Mouse (Mus musculus) cerebellum, adult 2 months (tissue): ENCODE results near the gene Fkbp14. TPM values are rescaled to one million over a fixed set of nuclear protein-coding genes. Genes with fewer than 3 reads are reported as not detected.

Source experiments
- DNase-seq, 2 experiments: peaks; one replicate each; pipeline ENCODE4 v3.0.0; 2021
- H3K27ac ChIP-seq: fragments of 200-500 bp; 2 replicates; pipeline ENCODE4 v1.5.1; 2012; ENCODE audit warnings: low read length, control low read depth, inconsistent platforms; ENCODE audit not compliant: insufficient read depth
- H3K27me3 ChIP-seq: fragments of 200-500 bp; 2 replicates; pipeline ENCODE4 v1.6.1; 2012; ENCODE audit warnings: inconsistent platforms, mild to moderate bottlenecking, low read length, moderate library complexity; ENCODE audit not compliant: control insufficient read depth, insufficient read depth
- H3K4me1 ChIP-seq: fragments of 200-500 bp; 2 replicates; pipeline ENCODE4 v1.6.1; 2011; ENCODE audit warnings: low read length; ENCODE audit not compliant: control insufficient read depth, insufficient read depth
- H3K4me3 ChIP-seq: fragments of 200-500 bp; replicated peaks from 2 replicates; pipeline ENCODE3; 2011; ENCODE audit warnings: mild to moderate bottlenecking, low read depth, low read length, control low read depth; ENCODE audit not compliant: insufficient read depth
- CTCF ChIP-seq: fragments of 200-500 bp; IDR thresholded peaks from 2 replicates; pipeline ENCODE4 v1.5.1; 2011; ENCODE audit warnings: low read depth, mild to moderate bottlenecking, control low read depth, low read length, moderate library complexity, borderline replicate concordance; ENCODE audit not compliant: insufficient read depth
- POLR2A ChIP-seq: fragments of 200-500 bp; IDR thresholded peaks from 2 replicates; pipeline ENCODE4 v1.6.1; 2011; ENCODE audit warnings: low read length, control low read depth, borderline replicate concordance; ENCODE audit not compliant: insufficient read depth
- WGBS: fragments of 180-500 bp; shearing (Covaris S2); methylation state at CpG from one replicate; pipeline ENCODE4 v1.1.7; 2018; 5-methylcytosine and 5-hydroxymethylcytosine counted together
- polyA plus RNA-seq: library from polyadenylated mRNA; depleted of rRNA; stranded (reverse); fragments of >200 nt; gene quantifications from 2 replicates; pipeline ENCODE4 v1.2.3, GENCODE M21; 2012

Gene Fkbp14
- polyA plus RNA-seq, 1 experiment = 15.7 TPM

DNA sequence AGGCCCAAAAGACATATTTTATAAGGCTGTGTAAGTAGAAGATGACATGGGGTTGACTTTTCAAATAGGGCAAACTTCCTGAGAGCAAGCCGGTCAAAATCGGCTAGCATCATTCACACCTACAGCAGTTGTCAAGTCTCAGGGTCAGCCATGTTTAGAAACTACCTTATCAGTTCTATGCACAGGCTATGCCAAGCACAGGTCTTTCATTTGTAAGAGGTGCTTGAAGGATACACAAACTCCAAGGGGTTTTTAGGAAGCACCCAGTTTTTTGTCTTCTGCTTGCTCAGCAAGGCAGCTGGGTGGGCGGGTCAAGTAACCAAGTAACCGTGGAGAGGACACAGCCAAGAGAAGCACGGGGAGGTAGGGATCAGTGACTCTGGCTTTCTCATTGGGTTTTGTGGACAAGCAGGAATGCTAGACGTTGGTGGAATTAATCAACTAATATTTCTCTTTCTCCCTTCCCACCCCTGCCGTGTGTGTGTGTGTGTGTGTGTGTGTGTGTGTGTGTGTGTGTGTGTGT, 46.2 kb downstream of the Fkbp14 start:
- Histone ChIP-seq H3K4me3 (no peak overlapping the region), H3K27me3 (no peaks in the 10 kb centered on the region), H3K27ac (no peak overlapping the region), H3K4me1 (peaks cover 42% of the 10 kb centered on the region)
- no peak for DNase-seq
- TF ChIP-seq POLR2A = no peak
- TF ChIP-seq CTCF = no peak
- WGBS = 42% methylated on average over 7 of the region's 7 CpGs

GRCm38 (mm10) chr6:54549311-54549710, 47.8 kb downstream of the Fkbp14 start:
- Histone ChIP-seq H3K4me1 (peaks cover 34% of the 10 kb centered on the region), H3K27me3 (no peaks in the 10 kb centered on the region), H3K27ac (peak overlapping the region; percentile 16; the same call in 1 of the 2 replicates), H3K4me3 (no peak overlapping the region)
- WGBS = 55% methylated on average over 4 of the region's 4 CpGs
- TF ChIP-seq POLR2A = no peak
- no peak for TF ChIP-seq CTCF
- DNase-seq = no peak

DNA sequence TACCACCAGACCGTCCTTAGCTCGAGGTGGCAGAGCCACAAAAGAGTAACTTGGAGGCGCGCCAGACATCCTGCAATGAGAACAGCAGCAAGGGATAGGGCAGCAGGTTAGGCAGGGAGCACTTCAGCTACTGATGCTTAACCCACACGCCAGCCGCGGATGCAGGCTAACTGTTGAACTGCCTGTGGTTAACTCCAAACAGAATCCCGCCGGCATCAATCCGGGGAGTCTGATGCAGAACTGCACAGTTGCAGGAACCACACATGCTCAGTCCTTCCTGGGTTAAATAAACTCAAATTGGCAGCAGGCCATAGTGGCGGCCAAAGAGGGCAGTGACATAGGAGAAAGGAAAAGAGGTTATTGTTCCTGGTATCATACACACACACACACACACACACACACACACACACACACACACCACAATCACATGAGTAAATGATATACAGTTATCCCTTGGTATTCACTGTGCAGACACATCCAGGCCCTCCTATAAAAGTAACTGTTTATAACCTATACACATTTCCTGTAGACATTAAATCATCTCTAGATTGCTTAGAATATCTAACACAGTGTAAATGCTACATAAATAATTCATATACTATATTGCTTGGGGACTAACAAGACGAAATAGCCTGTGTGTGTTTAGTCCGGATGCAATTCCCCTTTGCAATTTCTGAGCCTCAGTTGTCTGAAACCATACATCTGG, 48.6 kb downstream of the Fkbp14 start:
- H3K4me3 ChIP-seq = no peak overlapping the region
- peak overlapping the region; percentile 63 for H3K27ac ChIP-seq
- DNase-seq = peak; percentile 75 to 78
- no peak for TF ChIP-seq CTCF
- TF ChIP-seq POLR2A = no peak
- no peaks in the 10 kb centered on the region for H3K27me3 ChIP-seq
- 26% methylated on average over 13 of the region's 13 CpGs for WGBS
- H3K4me1 ChIP-seq = peaks cover 27% of the 10 kb centered on the region

- DNase-seq = no peak
- 78% methylated on average over 2 of the region's 2 CpGs for WGBS
- no peak for TF ChIP-seq CTCF
- TF ChIP-seq POLR2A = no peak
Observed at GRCm38 (mm10) chr6:54543646-54544045, 53.5 kb downstream of the Fkbp14 start.

DNA sequence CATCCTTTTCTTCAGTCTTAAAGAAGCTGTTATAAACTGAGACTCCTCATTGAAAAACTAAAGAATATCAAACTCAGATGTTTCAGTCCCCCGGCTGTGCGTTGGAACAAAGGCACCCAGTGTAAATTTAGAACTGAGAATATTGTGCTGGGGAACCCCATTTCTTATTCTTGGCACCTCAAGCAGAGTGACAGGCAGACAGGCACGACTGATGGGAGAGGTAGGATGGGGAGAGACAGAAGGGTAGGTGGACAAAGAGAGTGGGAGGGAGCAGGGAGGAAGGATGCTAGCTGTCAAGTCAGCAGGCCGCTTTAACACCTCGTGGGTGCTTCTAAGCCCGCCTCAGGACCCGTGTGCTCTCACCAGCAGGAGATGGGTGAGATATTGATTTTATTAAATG, 54.3 kb downstream of the Fkbp14 start:
- H3K27ac ChIP-seq = no peak overlapping the region
- H3K4me1 ChIP-seq = peaks cover 32% of the 10 kb centered on the region
- H3K27me3 ChIP-seq = no peaks in the 10 kb centered on the region
- no peak overlapping the region for H3K4me3 ChIP-seq
- TF ChIP-seq CTCF = no peak
- no peak for TF ChIP-seq POLR2A
- no peak for DNase-seq
- WGBS = 61% methylated on average over 7 of the region's 7 CpGs

More at GRCm38 (mm10) chr6:54543646-54544045, 53.5 kb downstream of the Fkbp14 start:
- Histone ChIP-seq H3K27ac (no peak overlapping the region), H3K4me1 (peaks cover 34% of the 10 kb centered on the region), H3K27me3 (no peaks in the 10 kb centered on the region), H3K4me3 (no peak overlapping the region)

GRCm38 (mm10) chr6:54540252-54540887, 56.7 kb downstream of the Fkbp14 start:
- TF ChIP-seq POLR2A (no peak), CTCF (no peak)
- WGBS = 16% methylated on average over 9 of the region's 9 CpGs
- Histone ChIP-seq H3K27me3 (no peaks in the 10 kb centered on the region), H3K4me3 (no peak overlapping the region), H3K27ac (peak overlapping the region; percentile 59), H3K4me1 (peaks cover 31% of the 10 kb centered on the region)
- DNase-seq = peak; percentile 61 to 73

- no peaks in the 10 kb centered on the region for H3K27me3 ChIP-seq
- no peak overlapping the region for H3K4me3 ChIP-seq
- 68% methylated on average over 7 of the region's 7 CpGs for WGBS
- DNase-seq = no peak
- H3K4me1 ChIP-seq = peaks cover 33% of the 10 kb centered on the region
- H3K27ac ChIP-seq = peak overlapping the region; percentile 87
- no peak for TF ChIP-seq CTCF
- no peak for TF ChIP-seq POLR2A
Observed at GRCm38 (mm10) chr6:54539396-54539795, 57.7 kb downstream of the Fkbp14 start.
